Mouse (Mus musculus): Measurements from ENCODE around the gene Ten1. TPM values are rescaled to one million over a fixed set of nuclear protein-coding genes. Genes with fewer than 3 reads are reported as not detected.

Ten1 gene
- polyA plus RNA-seq, 1 experiment from 2014 or later = 76.4 TPM

Other genes starting within 250 kb of the Ten1 start
- 0.51 and 0.80 TPM in 2 replicates for gene Itgb4, start 224.1 kb upstream of the Ten1 start, polyA plus RNA-seq (2014; fragmentation: Nextera tagmentation; extraction: Ambion mirVana)
- 137 and 151 TPM in 2 replicates for gene Galk1, start 186.1 kb upstream of the Ten1 start, polyA plus RNA-seq (2014; fragmentation: Nextera tagmentation; extraction: Ambion mirVana)
- 734 and 757 TPM in 2 replicates for gene H3f3b, start 170.9 kb upstream of the Ten1 start, polyA plus RNA-seq (2014; fragmentation: Nextera tagmentation; extraction: Ambion mirVana)
- gene Unk, start 168.5 kb upstream of the Ten1 start, polyA plus RNA-seq (2014; fragmentation: Nextera tagmentation; extraction: Ambion mirVana) = 18.7 and 20.0 TPM in 2 replicates
- 2.3 and 2.6 TPM in 2 replicates for gene Unc13d, start 120.9 kb upstream of the Ten1 start, polyA plus RNA-seq (2014; fragmentation: Nextera tagmentation; extraction: Ambion mirVana)
- gene Wbp2, start 111.9 kb upstream of the Ten1 start, polyA plus RNA-seq (2014; fragmentation: Nextera tagmentation; extraction: Ambion mirVana) = 129 and 144 TPM in 2 replicates
- 38.3 and 40.2 TPM in 2 replicates for gene Trim47, start 71.6 kb upstream of the Ten1 start, polyA plus RNA-seq (2014; fragmentation: Nextera tagmentation; extraction: Ambion mirVana)
- 3.9 and 4.5 TPM in 2 replicates for gene Trim65, start 67.7 kb upstream of the Ten1 start, polyA plus RNA-seq (2014; fragmentation: Nextera tagmentation; extraction: Ambion mirVana)
- gene Mrpl38, start 60.0 kb upstream of the Ten1 start, polyA plus RNA-seq (2014; fragmentation: Nextera tagmentation; extraction: Ambion mirVana) = 109 and 116 TPM in 2 replicates
- gene Fbf1, start 30.7 kb upstream of the Ten1 start, polyA plus RNA-seq (2014; fragmentation: Nextera tagmentation; extraction: Ambion mirVana) = 20.3 and 20.6 TPM in 2 replicates
- gene Acox1, start 190 bp downstream of the Ten1 start, polyA plus RNA-seq (2014; fragmentation: Nextera tagmentation; extraction: Ambion mirVana) = 29.3 and 32.3 TPM in 2 replicates
- 0.26 and 0.31 TPM in 2 replicates for gene Evpl, start 39.2 kb downstream of the Ten1 start, polyA plus RNA-seq (2014; fragmentation: Nextera tagmentation; extraction: Ambion mirVana)
- gene Srp68, start 75.4 kb downstream of the Ten1 start, polyA plus RNA-seq (2014; fragmentation: Nextera tagmentation; extraction: Ambion mirVana) = 61.5 and 61.9 TPM in 2 replicates
- 0.16 TPM in 1 of 2 replicates, not detected in the other for gene Galr2, start 82.1 kb downstream of the Ten1 start, polyA plus RNA-seq (2014; fragmentation: Nextera tagmentation; extraction: Ambion mirVana)
- gene Exoc7, start 108.4 kb downstream of the Ten1 start, polyA plus RNA-seq (2014; fragmentation: Nextera tagmentation; extraction: Ambion mirVana) = 42.5 and 46.6 TPM in 2 replicates
- 0.07 TPM in 1 of 2 replicates, not detected in the other for gene Foxj1, start 136.5 kb downstream of the Ten1 start, polyA plus RNA-seq (2014; fragmentation: Nextera tagmentation; extraction: Ambion mirVana)
- gene Rnf157, start 214.2 kb downstream of the Ten1 start, polyA plus RNA-seq (2014; fragmentation: Nextera tagmentation; extraction: Ambion mirVana) = 8.6 and 9.2 TPM in 2 replicates
- gene Ubald2, start 235.2 kb downstream of the Ten1 start, polyA plus RNA-seq (2014; fragmentation: Nextera tagmentation; extraction: Ambion mirVana) = 60.6 and 68.3 TPM in 2 replicates